Mouse (Mus musculus): ENCODE measurements around the gene Zp2. TPM values are rescaled to one million over a fixed set of nuclear protein-coding genes. Genes with fewer than 3 reads are reported as not detected.

Zp2 gene
- polyA plus RNA-seq, 1 experiment from 2014 or later, result not detected

- 20% methylated on average over 9 of the region's 9 CpGs for WGBS
- ATAC-seq (ENCODE audit: insufficient number of reproducible peaks, insufficient read depth, low FRiP score, low TSS enrichment, low read depth), result no peak
Observed at GRCm38 (mm10) chr7:120098403-120098802, 46.7 kb downstream of the Zp2 start.

GRCm38 (mm10) chr7:120097845-120098244 is 47.2 kb downstream of the Zp2 start:
- 0 out of 2 replicates have a peak, but pooled peaks have one; percentile 35 for ATAC-seq (ENCODE audit: insufficient number of reproducible peaks, insufficient read depth, low FRiP score, low TSS enrichment, low read depth)
- Histone ChIP-seq H3K36me3 (no peaks in the 10 kb centered on the region), H3K27ac (no peak overlapping the region), H3K4me3 (no peak overlapping the region), H3K4me1 (0 out of 2 replicates have a peak, but pooled peaks cover 3% of the 10 kb centered on the region), H3K27me3 (no peaks in the 10 kb centered on the region), H3K9ac (no peak overlapping the region), H3K9me3 (no peaks in the 10 kb centered on the region), H3K4me2 (no peak overlapping the region)
- WGBS, result 5% methylated on average over 7 of the region's 7 CpGs

More at GRCm38 (mm10) chr7:120098403-120098802, 46.7 kb downstream of the Zp2 start:
- H3K9me3 ChIP-seq, result no peaks in the 10 kb centered on the region
- H3K27ac ChIP-seq, result no peak overlapping the region
- no peaks in the 10 kb centered on the region for H3K27me3 ChIP-seq
- no peaks in the 10 kb centered on the region for H3K36me3 ChIP-seq
- no peak overlapping the region for H3K9ac ChIP-seq
- no peak overlapping the region for H3K4me3 ChIP-seq
- H3K4me2 ChIP-seq, result no peak overlapping the region
- peaks cover 5% of the 10 kb centered on the region; the same call in 1 of the 2 replicates for H3K4me1 ChIP-seq

- H3K4me3 ChIP-seq, result no peak within 1 kb of the TSS
- no peak within 1 kb of the TSS for H3K27ac ChIP-seq
- H3K27me3 ChIP-seq, result no peaks in the 10 kb centered on the region
- no peak within 1 kb of the TSS for H3K9ac ChIP-seq
- no peaks in the 10 kb centered on the region for H3K4me1 ChIP-seq
- H3K36me3 ChIP-seq, result no peaks in the 10 kb centered on the region
- no peak for ATAC-seq (ENCODE audit: insufficient number of reproducible peaks, insufficient read depth, low FRiP score, low TSS enrichment, low read depth)
- WGBS, result 89% methylated on average over 6 of the region's 6 CpGs
- H3K9me3 ChIP-seq, result no peaks in the 10 kb centered on the region
- no peak within 1 kb of the TSS for H3K4me2 ChIP-seq
Observed at GRCm38 (mm10) chr7:120095180-120095579, 49.9 kb downstream of the Zp2 start, which contains the start of gene Dnah3. Gene Dnah3 (minus strand): TSS chr7:120095280.

GRCm38 (mm10) chr7:120094216-120094615 is 50.9 kb downstream of the Zp2 start:
- no peak for ATAC-seq (ENCODE audit: insufficient number of reproducible peaks, insufficient read depth, low FRiP score, low TSS enrichment, low read depth)
- no peaks in the 10 kb centered on the region for H3K9me3 ChIP-seq
- 84% methylated on average over 3 of the region's 3 CpGs for WGBS

GRCm38 (mm10) chr7:120093033-120093432 is 52.1 kb downstream of the Zp2 start:
- no peaks in the 10 kb centered on the region for H3K4me1 ChIP-seq
- H3K9ac ChIP-seq, result no peak overlapping the region
- no peak overlapping the region for H3K27ac ChIP-seq
- WGBS, result 12% methylated on average over 5 of the region's 5 CpGs
- no peaks in the 10 kb centered on the region for H3K27me3 ChIP-seq
- no peaks in the 10 kb centered on the region for H3K36me3 ChIP-seq
- no peak overlapping the region for H3K4me3 ChIP-seq
- H3K9me3 ChIP-seq, result no peaks in the 10 kb centered on the region
- H3K4me2 ChIP-seq, result no peak overlapping the region
- ATAC-seq (ENCODE audit: insufficient number of reproducible peaks, insufficient read depth, low FRiP score, low TSS enrichment, low read depth), result no peak

More at GRCm38 (mm10) chr7:120094216-120094615, 50.9 kb downstream of the Zp2 start:
- no peak overlapping the region for H3K4me2 ChIP-seq
- H3K27ac ChIP-seq, result no peak overlapping the region
- H3K36me3 ChIP-seq, result no peaks in the 10 kb centered on the region
- no peaks in the 10 kb centered on the region for H3K27me3 ChIP-seq
- H3K9ac ChIP-seq, result no peak overlapping the region
- no peak overlapping the region for H3K4me3 ChIP-seq
- no peaks in the 10 kb centered on the region for H3K4me1 ChIP-seq

- no peaks in the 10 kb centered on the region for H3K9me3 ChIP-seq
- no peaks in the 10 kb centered on the region for H3K4me1 ChIP-seq
- H3K9ac ChIP-seq, result no peak overlapping the region
- 76% methylated on average over 3 of the region's 3 CpGs for WGBS
- H3K36me3 ChIP-seq, result no peaks in the 10 kb centered on the region
- H3K27me3 ChIP-seq, result no peaks in the 10 kb centered on the region
- H3K4me3 ChIP-seq, result no peak overlapping the region
- H3K4me2 ChIP-seq, result no peak overlapping the region
- no peak overlapping the region for H3K27ac ChIP-seq
- no peak for ATAC-seq (ENCODE audit: insufficient number of reproducible peaks, insufficient read depth, low FRiP score, low TSS enrichment, low read depth)
Observed at GRCm38 (mm10) chr7:120080177-120080576, 64.9 kb downstream of the Zp2 start.

Other genes with a start within 250 kb of the Zp2 start
- gene Lyrm1, start 249.4 kb downstream of the Zp2 start, polyA plus RNA-seq (2015; fragmentation: Nextera tagmentation; extraction: Ambion mirVana), result 10.6 and 12.4 TPM in 2 replicates
- 10.6 and 13.2 TPM in 2 replicates for gene Dcun1d3, start 249.0 kb downstream of the Zp2 start, polyA plus RNA-seq (2015; fragmentation: Nextera tagmentation; extraction: Ambion mirVana)
- gene Dnah3, start 50.0 kb downstream of the Zp2 start, polyA plus RNA-seq (2015; fragmentation: Nextera tagmentation; extraction: Ambion mirVana), result not detected in 2 replicates
- gene Tmem159, start 42.9 kb downstream of the Zp2 start, polyA plus RNA-seq (2015; fragmentation: Nextera tagmentation; extraction: Ambion mirVana), result 26.6 and 29.0 TPM in 2 replicates
- 0.06 and 0.15 TPM in 2 replicates for gene Anks4b, start 28.6 kb upstream of the Zp2 start, polyA plus RNA-seq (2015; fragmentation: Nextera tagmentation; extraction: Ambion mirVana)
- 20.0 and 29.2 TPM in 2 replicates for gene Crym, start 56.8 kb upstream of the Zp2 start, polyA plus RNA-seq (2015; fragmentation: Nextera tagmentation; extraction: Ambion mirVana)
- 0.19 TPM in 1 of 2 replicates, not detected in the other for gene Abca14, start 58.7 kb upstream of the Zp2 start, polyA plus RNA-seq (2015; fragmentation: Nextera tagmentation; extraction: Ambion mirVana)
- gene Abca15, start 183.4 kb upstream of the Zp2 start, polyA plus RNA-seq (2015; fragmentation: Nextera tagmentation; extraction: Ambion mirVana), result not detected in 2 replicates

Data from embryonic facial prominence, embryonic 13.5 days (tissue).